Mouse (Mus musculus) layer of hippocampus, adult 11-12 months (tissue): ENCODE data around the gene Nploc4.

ENCODE experiments used
- DNase-seq: peaks from one replicate; pipeline ENCODE4 v3.0.0; 2022; ENCODE audit warnings: low spot score

Nploc4 gene

GRCm38 (mm10) chr11:120335431-120336021 lies 102.0 kb downstream of the Nploc4 start:
- peak; percentile 2 for DNase-seq
